Mouse (Mus musculus): Measurements from ENCODE around the gene Gp5.
"Not testable (repeated sequence)": the region's sequence is repeated elsewhere in the genome, so short reads cannot be mapped to it uniquely, and the experiment has no call there.

Gene Gp5

GRCm38 (mm10) chr16:30310647-30311046, at the start of gene Gp5:
Gp5 (minus strand) TSS chr16:30310779.
- DNase-seq = no peak

- not testable (repeated sequence) for DNase-seq
Observed at GRCm38 (mm10) chr16:30353489-30353888, 42.9 kb upstream of the Gp5 start.

DNA sequence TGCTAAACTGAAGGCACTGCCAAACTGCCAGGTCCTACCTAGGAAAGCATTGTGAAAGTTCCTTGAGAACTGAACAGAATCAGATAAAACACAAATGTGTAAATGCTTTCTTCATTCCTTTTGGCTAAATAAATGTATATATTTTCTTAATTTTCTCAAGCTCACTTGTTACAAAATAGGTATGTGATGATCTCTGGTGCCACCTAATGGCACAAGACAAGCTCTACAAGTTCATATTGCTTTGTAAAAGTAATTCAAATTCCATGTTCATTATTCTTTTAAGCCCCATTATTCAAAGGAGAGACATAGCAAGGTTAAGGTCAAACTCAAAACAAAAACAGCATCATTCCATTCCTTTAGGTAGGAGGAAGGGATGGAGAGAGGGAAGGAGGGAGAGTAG, 3.7 kb upstream of the Gp5 start:
- DNase-seq = no peak

- DNase-seq = no peak
Observed at GRCm38 (mm10) chr16:30310171-30310515, 436 bp downstream of the Gp5 start.

- DNase-seq = no peak
Observed at GRCm38 (mm10) chr16:30309395-30310170, 996 bp downstream of the Gp5 start.

GRCm38 (mm10) chr16:30308616-30309394, 1.8 kb downstream of the Gp5 start:
- peak; percentile 12 to 57 for DNase-seq

DNA sequence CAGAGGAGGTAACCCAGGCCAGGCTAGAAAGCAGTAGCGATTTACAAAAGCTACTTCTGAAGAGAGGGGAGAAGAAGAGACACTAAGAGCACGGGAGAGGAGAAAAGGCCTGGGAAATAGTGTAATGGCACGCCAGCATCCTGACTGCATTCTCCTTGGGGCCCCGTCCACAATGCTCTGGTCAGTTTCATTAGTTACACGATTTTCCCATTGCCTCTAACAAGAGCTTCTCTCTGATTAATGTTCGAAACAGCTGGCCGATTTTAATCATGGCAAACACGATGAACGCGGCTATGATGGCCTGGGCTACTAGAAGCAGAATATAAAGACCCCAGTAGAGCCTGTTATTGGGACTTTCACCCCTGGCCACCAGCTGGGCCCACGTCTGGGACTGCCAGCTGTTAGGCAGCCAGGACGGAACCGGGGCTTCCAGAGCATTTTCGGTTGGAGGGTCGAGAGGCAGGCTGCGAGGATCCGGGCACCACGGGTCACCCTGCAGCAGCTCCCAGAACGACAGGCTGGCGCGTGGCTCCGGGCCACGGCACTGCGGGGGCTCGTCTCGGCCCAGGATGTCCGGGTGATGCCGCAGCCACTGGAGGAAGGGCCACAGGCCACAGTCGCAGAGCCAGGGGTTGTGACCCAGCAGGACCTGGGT, 2.5 kb downstream of the Gp5 start:
- peak in 1 of 2 experiments; percentile 37 for DNase-seq

DNA sequence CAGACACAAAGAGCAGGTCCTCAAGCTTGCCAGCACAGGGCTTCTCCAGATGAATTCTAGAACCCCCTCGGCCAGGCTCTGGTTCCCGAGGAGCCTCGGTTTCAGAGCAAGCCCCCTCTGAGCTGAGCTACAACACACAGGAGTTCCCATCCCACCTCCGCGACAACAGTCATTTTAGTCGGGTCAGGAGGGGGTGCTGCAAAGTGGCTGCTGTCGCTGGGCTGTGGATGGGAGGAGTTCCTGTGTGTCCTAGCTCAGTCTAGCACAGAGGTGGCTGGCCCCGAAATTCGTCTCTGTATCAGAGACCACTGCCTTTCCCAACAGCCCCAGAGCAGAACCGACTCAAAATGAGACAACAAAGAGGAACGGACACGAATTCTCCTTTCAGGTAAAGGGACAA, 3.3 kb downstream of the Gp5 start:
- DNase-seq = no peak

DNA sequence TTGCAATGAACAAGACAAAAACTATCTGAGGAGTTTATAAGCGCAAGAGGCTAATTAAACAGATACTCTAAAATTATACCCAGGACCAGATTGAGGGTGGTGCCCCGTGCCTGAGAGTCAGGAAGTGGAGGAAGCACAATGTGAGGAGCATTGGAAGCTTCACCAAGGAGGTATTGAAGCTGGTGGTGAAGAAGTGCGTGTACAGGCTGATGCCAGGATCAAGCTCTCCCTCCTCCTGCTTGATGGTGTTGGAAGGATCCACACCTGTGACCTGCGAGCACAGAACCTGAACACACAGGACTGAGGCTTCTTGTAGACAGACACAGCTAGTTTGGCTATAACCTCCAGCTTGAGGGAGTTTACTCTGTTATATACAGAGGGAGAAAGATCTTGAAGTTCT, 4.5 kb downstream of the Gp5 start:
- no peak for DNase-seq

DNA sequence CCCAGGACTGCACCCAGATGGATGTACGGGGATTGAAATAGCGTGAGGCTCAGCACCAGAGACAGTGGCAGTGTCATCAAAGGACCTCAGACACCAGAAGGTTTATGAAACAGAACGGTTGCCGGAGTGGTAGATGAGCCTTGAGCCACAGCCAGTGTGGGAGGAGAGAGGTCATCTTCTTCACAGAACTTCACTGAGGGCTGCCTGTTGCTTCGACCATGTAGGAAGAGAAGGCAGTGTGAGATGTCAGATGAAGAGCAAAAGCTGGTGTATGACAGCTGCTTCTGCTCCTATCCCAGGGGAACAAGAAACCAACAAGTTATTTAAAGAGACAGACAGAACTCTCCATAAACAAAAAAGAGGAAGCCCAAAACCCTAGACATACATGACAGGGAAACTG, 6.3 kb downstream of the Gp5 start:
- DNase-seq = no peak

DNA sequence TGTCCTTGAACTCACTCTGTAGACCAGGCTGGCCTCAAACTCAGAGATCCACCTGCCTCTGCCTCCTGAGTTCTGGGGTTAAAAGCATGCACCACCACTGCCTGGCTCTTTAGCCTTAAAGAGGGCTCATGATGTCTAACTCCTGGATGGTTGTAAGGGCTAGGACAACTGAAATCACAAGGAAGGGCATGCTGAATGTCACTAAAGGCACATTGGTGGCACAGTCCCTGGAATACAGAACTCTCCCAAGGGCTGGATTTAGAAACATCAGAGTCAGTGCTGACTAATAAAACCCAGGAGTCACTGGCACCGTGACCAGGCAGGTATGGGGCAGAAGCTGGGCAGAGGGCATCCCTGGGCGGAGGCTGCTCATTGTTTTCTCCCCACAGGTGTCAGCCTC, 7.2 kb downstream of the Gp5 start:
- DNase-seq = no peak

DNA sequence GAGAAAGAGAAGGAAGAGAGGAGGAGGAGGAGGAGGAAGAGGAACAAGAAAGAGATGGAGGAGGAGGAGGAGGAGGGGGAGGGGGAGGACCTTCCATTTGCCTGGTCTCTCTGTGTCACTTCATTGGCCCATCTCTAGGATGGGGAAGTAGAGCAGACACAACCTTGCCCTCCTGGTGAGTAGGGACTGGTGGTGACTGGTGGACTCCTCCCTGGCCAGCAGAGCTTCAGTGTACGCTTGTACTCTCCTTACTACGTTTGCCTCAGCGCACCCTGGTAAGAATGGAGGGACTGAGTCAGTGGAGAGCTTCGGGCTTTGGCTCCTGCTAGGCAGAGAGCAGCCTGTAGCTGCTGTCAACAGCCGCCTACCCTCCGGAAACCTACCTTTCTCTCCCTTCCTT, 7.9 kb downstream of the Gp5 start:
- no peak for DNase-seq

DNA sequence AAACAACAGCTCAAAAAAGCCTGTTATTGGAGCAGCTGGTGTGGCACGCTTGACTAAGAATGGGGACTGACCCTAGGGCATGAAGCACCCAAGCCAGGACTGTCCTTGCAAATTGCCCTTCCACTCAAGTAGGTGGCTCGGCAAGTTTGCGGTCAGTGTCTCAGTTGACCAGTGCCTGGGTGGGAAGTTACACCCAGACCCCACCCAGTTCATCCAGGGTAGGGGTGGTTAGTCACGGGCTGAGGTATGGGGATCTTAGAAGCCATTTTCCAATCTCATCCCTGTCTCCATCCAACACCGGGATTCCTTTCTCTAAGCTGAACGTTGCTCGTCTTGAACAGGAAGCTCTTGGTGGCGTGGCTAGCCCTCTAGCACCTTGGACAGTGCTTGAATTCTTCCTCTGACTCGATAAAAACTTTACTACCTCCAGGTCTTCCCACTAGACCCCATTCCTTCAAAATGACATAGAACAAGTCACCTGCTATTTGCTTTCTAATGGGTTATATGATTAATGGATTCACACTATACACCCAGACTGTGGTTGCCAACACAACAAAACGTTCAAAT, 10.8 kb downstream of the Gp5 start:
- DNase-seq = no peak

DNA sequence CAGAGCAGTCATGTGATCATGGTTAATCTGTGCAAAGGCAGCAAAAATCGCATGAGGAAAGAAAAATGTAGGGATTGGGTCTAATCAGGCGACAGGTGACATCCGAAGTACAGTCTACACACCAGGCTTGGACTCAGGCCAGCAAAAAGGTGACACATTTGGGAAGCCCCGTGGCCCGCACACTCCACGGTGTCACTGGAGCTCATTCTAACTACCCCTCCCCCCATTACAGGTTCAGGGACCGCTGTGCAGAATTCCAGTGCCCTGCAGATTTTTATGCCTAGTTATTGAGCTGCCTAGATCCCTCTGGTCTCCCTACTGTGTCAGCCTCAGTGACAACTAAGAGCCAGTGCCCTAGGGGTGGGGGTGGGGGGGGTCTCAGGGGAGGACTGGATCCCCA, 13.1 kb downstream of the Gp5 start:
- no peak for DNase-seq

DNA sequence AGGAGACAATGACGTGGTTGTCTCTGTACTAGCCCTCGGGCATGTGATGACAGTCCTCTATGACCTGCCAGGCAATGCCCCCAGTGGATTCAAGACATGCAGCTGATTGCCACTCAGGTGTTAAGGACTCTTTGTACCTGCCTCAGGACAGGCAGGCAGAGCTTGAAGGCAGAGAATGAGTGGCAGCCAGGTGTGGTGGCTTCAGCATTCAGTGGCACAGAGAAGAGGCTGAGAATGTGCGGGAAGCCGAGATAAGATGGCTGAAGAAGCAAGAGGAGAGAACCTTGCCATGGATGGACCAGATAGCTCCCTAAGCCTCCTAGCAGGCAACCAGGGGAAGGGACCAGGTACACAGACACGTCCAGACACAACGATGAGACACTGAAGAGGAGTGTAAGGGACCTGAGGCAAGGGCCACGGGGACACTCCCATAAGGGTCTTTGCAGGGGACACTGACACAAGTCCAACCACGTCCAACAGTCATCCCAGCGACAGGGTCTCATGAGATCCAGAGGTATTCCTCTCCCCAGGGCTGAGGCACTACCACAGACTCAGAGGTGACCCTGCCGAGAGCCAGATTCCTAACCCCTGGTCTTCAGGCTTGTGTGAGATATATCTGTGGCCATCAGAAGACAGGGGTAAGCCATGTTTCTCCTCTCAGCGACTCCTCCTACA, 13.8 kb downstream of the Gp5 start:
- no peak for DNase-seq

DNA sequence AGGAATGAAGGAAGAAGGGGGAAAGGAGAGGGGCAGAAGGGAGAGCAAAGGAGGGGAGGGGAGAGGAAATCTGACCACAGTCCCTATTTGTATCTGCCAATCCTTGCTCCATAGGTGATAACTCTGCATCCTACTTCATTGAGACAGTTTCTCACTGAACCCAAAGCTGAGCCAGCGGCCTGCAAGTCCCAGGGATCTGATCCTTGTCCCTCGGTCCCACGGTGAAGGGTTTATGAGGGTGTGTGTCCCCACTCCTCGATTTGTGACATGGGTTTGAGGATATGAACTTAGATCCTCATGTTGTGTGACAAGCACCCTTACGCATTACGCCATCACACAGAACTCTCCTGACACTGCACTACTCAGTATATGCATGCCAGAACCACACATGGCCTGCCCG, 15.5 kb downstream of the Gp5 start:
- DNase-seq = no peak

DNA sequence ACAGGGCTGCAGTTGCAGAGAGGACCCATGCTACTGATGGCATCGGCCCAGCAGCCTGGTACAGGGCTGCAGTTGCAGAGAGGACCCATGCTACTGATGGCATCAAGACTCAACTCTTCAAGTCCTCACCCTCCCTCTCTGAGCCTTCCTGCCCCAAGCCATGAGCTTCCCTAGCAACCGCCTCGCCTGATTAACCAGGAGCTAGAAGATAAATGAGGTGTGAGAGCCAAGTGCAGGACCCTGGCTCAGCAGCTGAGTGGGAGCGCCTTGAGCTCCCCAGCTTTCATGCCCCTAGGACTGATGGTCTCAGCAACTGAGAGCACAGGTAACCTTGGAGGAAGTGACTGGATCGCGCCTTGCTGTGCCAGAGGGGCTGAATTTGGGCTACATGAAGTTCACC, 20.1 kb downstream of the Gp5 start:
- no peak for DNase-seq

GRCm38 (mm10) chr16:30285701-30286100, 24.9 kb downstream of the Gp5 start:
- DNase-seq = no peak

- DNase-seq = peak; percentile 45 to 50
Observed at GRCm38 (mm10) chr16:30283743-30284337, 26.7 kb downstream of the Gp5 start.

DNA sequence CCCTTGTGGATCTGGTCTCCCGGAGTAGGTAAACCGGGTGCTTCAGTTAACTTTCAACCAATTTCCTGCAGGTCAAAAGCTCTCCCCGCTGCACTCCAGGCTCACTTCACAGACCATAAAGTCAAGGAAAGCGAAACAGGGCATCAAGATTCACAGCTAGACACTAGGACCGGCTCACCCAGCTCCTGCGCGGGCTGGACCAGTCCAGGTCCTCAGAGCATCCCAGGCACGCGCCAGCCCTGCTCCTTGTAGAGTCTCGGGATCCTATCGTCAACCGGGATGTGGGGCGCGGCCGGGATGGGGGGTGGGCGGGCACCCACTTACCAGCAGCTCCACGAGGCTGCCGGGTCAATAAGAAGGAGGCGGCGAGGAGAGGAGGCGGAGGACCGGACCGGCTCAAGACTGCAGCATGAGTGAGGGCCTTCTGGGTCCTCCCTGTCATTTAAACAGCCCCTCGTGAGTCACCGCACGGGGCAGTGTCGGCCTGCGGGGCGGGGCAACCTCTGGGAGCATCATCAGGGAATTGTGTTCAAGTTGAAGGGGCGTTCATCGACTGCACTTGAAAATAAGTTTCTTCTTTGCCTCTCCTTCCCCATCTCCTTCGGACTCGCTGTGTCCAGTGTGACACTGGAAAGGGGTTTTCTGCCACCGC, 27.6 kb downstream of the Gp5 start, which contains the start of gene Lrrc15:
Gene Lrrc15 (minus strand): TSS at position 413 of the 652 bp plus-strand sequence.
- peak in 1 of 2 experiments; percentile 3 for DNase-seq

DNA sequence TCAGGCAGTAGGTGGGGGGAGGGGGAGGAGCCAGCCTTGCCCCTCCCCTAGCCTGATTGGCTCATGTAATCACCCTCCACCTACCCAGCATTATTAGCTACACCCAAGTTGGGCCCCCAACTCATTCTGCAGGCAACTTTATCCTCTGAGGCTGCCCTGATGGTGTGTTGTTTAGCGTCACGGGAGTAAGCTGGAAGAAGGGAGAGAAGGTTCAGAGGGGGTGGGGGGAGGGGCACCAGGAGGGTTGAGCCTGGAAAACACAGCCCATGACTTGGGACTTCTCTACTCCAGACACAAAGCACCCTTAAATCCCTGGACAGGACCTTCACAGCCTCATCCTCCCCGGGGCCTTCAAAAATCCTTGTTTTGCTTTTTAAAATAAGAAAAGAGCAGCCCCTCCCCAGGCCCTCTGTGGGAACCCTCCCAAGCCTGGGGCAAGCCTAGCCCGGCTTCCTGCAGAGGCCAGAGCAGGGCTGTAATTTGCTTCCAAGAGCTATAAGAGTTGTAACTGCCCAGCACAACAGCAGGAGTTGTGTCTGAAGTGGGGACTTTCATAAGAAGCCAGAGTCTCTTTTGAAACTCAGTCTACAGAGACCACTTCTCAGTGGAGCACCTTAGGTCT, 29.8 kb downstream of the Gp5 start:
- DNase-seq = no peak

Measured in kidney, postnatal 25 days (tissue).